Mouse (Mus musculus) neural tube, embryonic 15.5 days (tissue): Measurements from ENCODE around the gene Slc29a2. TPM values are rescaled to one million over a fixed set of nuclear protein-coding genes. Genes with fewer than 3 reads are reported as not detected.

Experiments
- ATAC-seq: fragments of 200-750 bp; cut with Nextera tagmentation; 2 replicates; pipeline ENCODE4 v1.8.0; 2017; ENCODE audit warnings: mild to moderate bottlenecking, moderate TSS enrichment, moderate library complexity; ENCODE audit not compliant: low FRiP score
- H3K27ac ChIP-seq: fragments of 300-500 bp; sonication (generic); replicated peaks from 2 replicates; pipeline ENCODE4 v1.5.1; 2015; ENCODE audit warnings: mild to moderate bottlenecking, inconsistent platforms
- H3K27me3 ChIP-seq: fragments of 300-500 bp; sonication (generic); replicated peaks from 2 replicates; pipeline ENCODE4 v1.6.1; 2015; ENCODE audit warnings: inconsistent platforms
- H3K36me3 ChIP-seq: fragments of 300-500 bp; sonication (generic); 2 replicates; pipeline ENCODE4 v1.6.1; 2015; ENCODE audit warnings: inconsistent platforms
- H3K4me1 ChIP-seq: fragments of 300-500 bp; sonication (generic); 2 replicates; pipeline ENCODE4 v1.6.1; 2015; ENCODE audit warnings: inconsistent platforms
- H3K4me2 ChIP-seq: fragments of 300-500 bp; sonication (generic); 2 replicates; pipeline ENCODE4 v1.6.1; 2015; ENCODE audit warnings: inconsistent platforms, mild to moderate bottlenecking, moderate library complexity
- H3K4me3 ChIP-seq: fragments of 300-500 bp; sonication (generic); replicated peaks from 2 replicates; pipeline ENCODE4 v1.5.1; 2015; ENCODE audit warnings: mild to moderate bottlenecking, inconsistent platforms
- H3K9ac ChIP-seq: fragments of 300-500 bp; sonication (generic); replicated peaks from 2 replicates; pipeline ENCODE4 v1.6.1; 2015; ENCODE audit warnings: mild to moderate bottlenecking, inconsistent platforms
- H3K9me3 ChIP-seq: fragments of 300-500 bp; sonication (generic); replicated peaks from 2 replicates; pipeline ENCODE4 v1.6.1; 2016; ENCODE audit warnings: inconsistent platforms
- WGBS: fragments of 180-500 bp; shearing (Covaris S2); methylation state at CpG from one replicate; pipeline ENCODE4 v1.1.7; 2015; ENCODE audit warnings: mixed read lengths; 5-methylcytosine and 5-hydroxymethylcytosine counted together
- polyA plus RNA-seq: library from polyadenylated mRNA; unstranded; fragments of >200 nt; fragmentation: Nextera tagmentation; extraction: Ambion mirVana; gene quantifications from 2 replicates; pipeline ENCODE4 v1.2.1, GENCODE M21; 2015

Slc29a2 gene
- 12.8 and 14.0 TPM in 2 replicates for polyA plus RNA-seq

- peak; percentile 95 for ATAC-seq
- Histone ChIP-seq H3K36me3 (peaks cover 18% of the 10 kb centered on the region), H3K4me2 (peak within 1 kb of the TSS; percentile 79), H3K27me3 (no peaks in the 10 kb centered on the region), H3K4me1 (peaks cover 21% of the 10 kb centered on the region), H3K27ac (peak within 1 kb of the TSS; percentile 93), H3K4me3 (peak within 1 kb of the TSS; percentile 84), H3K9ac (peak within 1 kb of the TSS; percentile 85), H3K9me3 (no peaks in the 10 kb centered on the region)
- whole genome bisulfite sequencing, result 0% methylated on average over 62 of the region's 62 CpGs
These were observed at the start of gene Slc29a2 for GRCm38 (mm10) chr19:5023621-5024479. Gene Slc29a2 (plus strand): TSS chr19:5023860.

GRCm38 (mm10) chr19:4981767-4982166, 41.9 kb upstream of the Slc29a2 start:
- H3K27ac ChIP-seq, result no peak overlapping the region
- ATAC-seq, result no peak

GRCm38 (mm10) chr19:4989013-4989412, 34.6 kb upstream of the Slc29a2 start:
- peak overlapping the region; percentile 63 for H3K9ac ChIP-seq
- no peaks in the 10 kb centered on the region for H3K9me3 ChIP-seq
- 0 out of 2 replicates have a peak, but pooled peaks cover 7% of the 10 kb centered on the region for H3K36me3 ChIP-seq
- no peak for ATAC-seq
- peaks cover 44% of the 10 kb centered on the region for H3K4me1 ChIP-seq
- peak overlapping the region; percentile 52 for H3K4me3 ChIP-seq
- H3K4me2 ChIP-seq, result peak overlapping the region; percentile 76
- H3K27me3 ChIP-seq, result peaks cover 62% of the 10 kb centered on the region
- H3K27ac ChIP-seq, result peak overlapping the region; percentile 75; the same call in 1 of the 2 replicates
- WGBS, result 4% methylated on average over 13 of the region's 13 CpGs

More at GRCm38 (mm10) chr19:4981767-4982166, 41.9 kb upstream of the Slc29a2 start:
- Histone ChIP-seq H3K9me3 (no peaks in the 10 kb centered on the region), H3K4me3 (no peak overlapping the region), H3K27me3 (peaks cover 41% of the 10 kb centered on the region), H3K36me3 (0 out of 2 replicates have a peak, but pooled peaks cover 7% of the 10 kb centered on the region), H3K9ac (no peak overlapping the region), H3K4me1 (no peaks in the 10 kb centered on the region), H3K4me2 (no peak overlapping the region)

- H3K4me3 ChIP-seq, result peak overlapping the region; percentile 52
- H3K4me2 ChIP-seq, result peak overlapping the region; percentile 76
- 10% methylated on average over 45 of the region's 47 CpGs for WGBS
- H3K27ac ChIP-seq, result peak overlapping the region; percentile 75
- no peaks in the 10 kb centered on the region for H3K9me3 ChIP-seq
- H3K4me1 ChIP-seq, result peaks cover 50% of the 10 kb centered on the region
- 0 out of 2 replicates have a peak, but pooled peaks cover 7% of the 10 kb centered on the region for H3K36me3 ChIP-seq
- peak overlapping the region; percentile 63 for H3K9ac ChIP-seq
- H3K27me3 ChIP-seq, result peaks cover 56% of the 10 kb centered on the region
- peak; percentile 84 for ATAC-seq
These were observed 34.0 kb upstream of the Slc29a2 start for GRCm38 (mm10) chr19:4989434-4990255.

- Histone ChIP-seq H3K9ac (peak within 1 kb of the TSS; percentile 63), H3K4me1 (peaks cover 55% of the 10 kb centered on the region), H3K36me3 (0 out of 2 replicates have a peak, but pooled peaks cover 7% of the 10 kb centered on the region), H3K4me2 (peak within 1 kb of the TSS; percentile 76), H3K4me3 (peak within 1 kb of the TSS; percentile 52), H3K27ac (peak within 1 kb of the TSS; percentile 75), H3K9me3 (no peaks in the 10 kb centered on the region), H3K27me3 (peaks cover 53% of the 10 kb centered on the region)
- 16% methylated on average over 4 of the region's 4 CpGs for WGBS
- peak; percentile 4; the same call in 1 of the 2 replicates for ATAC-seq
These were observed 33.4 kb upstream of the Slc29a2 start, which contains the start of gene Npas4 for GRCm38 (mm10) chr19:4990256-4990625. Gene Npas4 (minus strand): TSS chr19:4990316.

- peak overlapping the region; percentile 76 for H3K4me2 ChIP-seq
- peaks cover 55% of the 10 kb centered on the region for H3K4me1 ChIP-seq
- H3K27me3 ChIP-seq, result peaks cover 49% of the 10 kb centered on the region
- 0 out of 2 replicates have a peak, but pooled peaks cover 7% of the 10 kb centered on the region for H3K36me3 ChIP-seq
- peak overlapping the region; percentile 31; the same call in 1 of the 2 replicates for H3K9ac ChIP-seq
- peak; percentile 21; the same call in 1 of the 2 replicates for ATAC-seq
- WGBS, result 3% methylated on average over 12 of the region's 22 CpGs
- peak overlapping the region; percentile 52 for H3K4me3 ChIP-seq
- no peaks in the 10 kb centered on the region for H3K9me3 ChIP-seq
- H3K27ac ChIP-seq, result peak overlapping the region; percentile 75; the same call in 1 of the 2 replicates
These were observed 32.9 kb upstream of the Slc29a2 start for GRCm38 (mm10) chr19:4990716-4991115.

GRCm38 (mm10) chr19:4992371-4992770, 31.3 kb upstream of the Slc29a2 start:
- H3K27me3 ChIP-seq, result peaks cover 35% of the 10 kb centered on the region
- no peaks in the 10 kb centered on the region for H3K9me3 ChIP-seq
- H3K4me1 ChIP-seq, result peaks cover 59% of the 10 kb centered on the region
- H3K36me3 ChIP-seq, result no peaks in the 10 kb centered on the region
- ATAC-seq, result no peak
- H3K4me2 ChIP-seq, result no peak overlapping the region
- 17% methylated on average over 8 of the region's 8 CpGs for WGBS
- no peak overlapping the region for H3K4me3 ChIP-seq
- H3K9ac ChIP-seq, result no peak overlapping the region
- no peak overlapping the region for H3K27ac ChIP-seq

GRCm38 (mm10) chr19:4992904-4993303, 30.8 kb upstream of the Slc29a2 start:
- no peaks in the 10 kb centered on the region for H3K9me3 ChIP-seq
- no peaks in the 10 kb centered on the region for H3K36me3 ChIP-seq
- H3K4me2 ChIP-seq, result peak overlapping the region; percentile 9; the same call in 1 of the 2 replicates
- no peak overlapping the region for H3K27ac ChIP-seq
- WGBS, result 3% methylated on average over 9 of the region's 9 CpGs
- peaks cover 30% of the 10 kb centered on the region for H3K27me3 ChIP-seq
- H3K9ac ChIP-seq, result no peak overlapping the region
- no peak for ATAC-seq
- H3K4me3 ChIP-seq, result no peak overlapping the region
- H3K4me1 ChIP-seq, result peaks cover 64% of the 10 kb centered on the region

- Histone ChIP-seq H3K4me1 (peaks cover 64% of the 10 kb centered on the region), H3K36me3 (no peaks in the 10 kb centered on the region), H3K27ac (peak overlapping the region; percentile 45), H3K4me2 (no peak overlapping the region), H3K27me3 (peaks cover 25% of the 10 kb centered on the region), H3K4me3 (no peak overlapping the region), H3K9me3 (no peaks in the 10 kb centered on the region), H3K9ac (no peak overlapping the region)
- ATAC-seq, result no peak
- 32% methylated on average over 5 of the region's 5 CpGs for WGBS
These were observed 29.6 kb upstream of the Slc29a2 start for GRCm38 (mm10) chr19:4994043-4994442.

GRCm38 (mm10) chr19:4999445-5000140, 24.1 kb upstream of the Slc29a2 start:
- H3K9me3 ChIP-seq, result no peaks in the 10 kb centered on the region
- H3K36me3 ChIP-seq, result no peaks in the 10 kb centered on the region
- no peak overlapping the region for H3K27ac ChIP-seq
- peaks cover 56% of the 10 kb centered on the region for H3K4me1 ChIP-seq
- peak overlapping the region; percentile 28 for H3K4me2 ChIP-seq
- WGBS, result 78% methylated on average over 6 of the region's 6 CpGs
- no peak overlapping the region for H3K4me3 ChIP-seq
- 0 out of 2 replicates have a peak, but pooled peaks cover 6% of the 10 kb centered on the region for H3K27me3 ChIP-seq
- no peak overlapping the region for H3K9ac ChIP-seq
- ATAC-seq, result no peak
